Mouse (Mus musculus) urinary bladder, postnatal 4 days (tissue): ENCODE measurements around the gene Gm11437.

Experiments used
- DNase-seq, 2 experiments: peaks; one replicate each; pipeline ENCODE4 v3.0.0; 2021 to 2022; ENCODE audit warnings: low spot score in 2 of 2

Gm11437 gene

DNA sequence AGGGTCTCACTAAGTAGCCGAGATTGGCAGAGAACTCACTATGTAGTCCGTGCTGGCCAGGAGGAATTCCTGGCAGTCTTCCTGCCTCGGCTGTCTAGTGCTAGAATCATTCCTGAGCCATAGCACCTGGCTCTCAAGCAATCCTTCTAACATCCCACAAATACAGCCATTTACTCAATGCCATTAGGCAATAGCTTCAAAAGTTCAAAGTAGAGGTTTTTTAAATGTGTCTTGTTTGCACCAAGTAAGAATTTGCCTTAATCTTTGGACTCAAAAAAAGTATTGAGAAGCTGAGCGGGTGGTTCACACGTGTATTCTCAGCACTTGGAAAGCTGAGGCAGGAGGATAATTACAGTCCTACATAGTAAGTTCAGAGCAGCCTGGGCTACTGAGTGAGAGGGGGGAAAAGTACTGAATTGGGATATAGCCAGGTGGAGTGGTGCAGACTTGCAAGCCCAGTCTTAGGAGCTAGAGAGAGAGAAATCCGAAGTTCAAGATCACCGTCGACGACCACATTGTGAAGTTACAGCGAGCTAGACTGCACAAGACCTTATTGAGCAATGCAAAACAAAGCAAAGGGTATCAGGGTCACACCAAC lies 22.0 kb downstream of the Gm11437 start:
- no peak for DNase-seq

DNA sequence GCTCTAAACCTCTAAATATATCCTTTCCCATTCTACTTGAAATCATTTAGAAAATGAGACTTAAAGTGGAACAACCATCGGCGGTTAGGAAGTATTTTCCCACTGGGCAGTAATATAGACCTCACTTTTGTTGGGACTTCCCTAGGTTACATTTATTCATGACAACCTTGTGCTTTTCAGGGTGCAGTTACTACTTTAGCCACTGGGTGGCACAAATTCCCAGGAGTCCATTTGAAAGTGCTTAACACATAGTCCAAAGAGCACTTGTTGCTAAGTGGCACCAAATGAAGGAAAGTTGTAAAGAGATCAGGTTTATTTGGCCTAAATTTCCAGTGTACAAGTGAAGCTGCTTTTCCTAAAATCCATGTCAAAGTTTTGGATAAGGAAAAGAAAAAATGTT lies 25.5 kb downstream of the Gm11437 start:
- no peak for DNase-seq

DNA sequence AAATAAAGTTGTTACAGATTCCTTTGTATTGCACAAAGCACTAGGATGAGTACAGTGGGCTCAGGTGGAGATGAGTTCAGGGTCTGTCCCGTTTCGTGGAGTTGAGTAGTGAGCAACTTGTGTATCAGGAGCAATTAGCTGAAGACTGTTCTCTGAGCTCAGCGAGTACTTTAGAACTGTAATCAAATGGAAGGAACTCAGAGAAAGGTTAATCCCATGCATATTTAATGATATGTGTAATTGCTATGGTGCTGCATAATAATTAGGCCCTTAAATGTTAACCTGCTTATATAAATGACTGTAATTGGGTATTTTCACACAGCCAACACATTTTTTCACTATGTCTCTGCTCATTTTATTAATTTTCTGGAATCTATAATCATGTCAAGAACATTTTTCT lies 30.8 kb downstream of the Gm11437 start:
- no peak for DNase-seq

DNA sequence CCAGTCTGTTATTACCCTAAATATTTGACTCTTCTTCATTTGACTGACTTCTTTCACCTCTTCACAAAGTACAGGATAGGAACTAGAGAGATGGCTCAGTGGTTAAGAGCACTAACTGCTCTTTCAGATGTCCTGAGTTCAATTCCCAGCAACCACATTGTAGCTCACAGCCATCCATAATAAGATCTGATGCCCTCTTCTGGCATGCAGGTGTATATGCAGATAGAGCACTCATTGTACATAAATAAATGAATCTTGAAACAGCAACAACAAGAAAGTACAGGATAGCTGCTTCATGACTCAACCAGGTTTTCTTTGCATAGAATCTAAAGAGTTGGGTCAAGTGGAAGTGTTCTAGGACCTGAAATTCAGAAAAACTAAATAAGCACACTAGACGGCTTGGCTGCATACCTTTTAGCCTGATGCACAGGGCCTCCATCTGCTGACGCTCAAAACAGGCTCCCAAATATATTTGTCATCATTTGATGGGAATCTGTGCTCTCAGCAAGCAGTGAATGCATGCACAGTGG lies 32.9 kb downstream of the Gm11437 start:
- no peak for DNase-seq

DNA sequence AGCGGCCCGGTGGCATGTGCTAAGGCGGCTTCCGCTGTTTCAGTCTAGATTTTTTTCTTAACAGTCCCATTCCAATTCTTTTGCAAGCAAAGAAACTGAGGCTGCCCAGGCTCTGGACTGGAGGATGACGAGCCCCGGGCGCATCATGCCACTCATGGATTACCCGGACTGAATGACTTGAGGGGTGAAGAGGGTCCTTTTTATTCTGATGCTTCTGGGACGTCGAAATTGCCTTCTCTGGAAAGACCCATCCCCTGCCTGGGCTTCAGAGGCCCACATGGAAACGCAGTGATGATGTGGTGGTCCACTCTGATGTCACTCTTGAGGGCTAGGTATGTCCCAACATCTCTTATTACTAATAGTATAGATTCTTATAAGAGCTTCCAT lies 37.5 kb downstream of the Gm11437 start:
- DNase-seq = no peak

DNA sequence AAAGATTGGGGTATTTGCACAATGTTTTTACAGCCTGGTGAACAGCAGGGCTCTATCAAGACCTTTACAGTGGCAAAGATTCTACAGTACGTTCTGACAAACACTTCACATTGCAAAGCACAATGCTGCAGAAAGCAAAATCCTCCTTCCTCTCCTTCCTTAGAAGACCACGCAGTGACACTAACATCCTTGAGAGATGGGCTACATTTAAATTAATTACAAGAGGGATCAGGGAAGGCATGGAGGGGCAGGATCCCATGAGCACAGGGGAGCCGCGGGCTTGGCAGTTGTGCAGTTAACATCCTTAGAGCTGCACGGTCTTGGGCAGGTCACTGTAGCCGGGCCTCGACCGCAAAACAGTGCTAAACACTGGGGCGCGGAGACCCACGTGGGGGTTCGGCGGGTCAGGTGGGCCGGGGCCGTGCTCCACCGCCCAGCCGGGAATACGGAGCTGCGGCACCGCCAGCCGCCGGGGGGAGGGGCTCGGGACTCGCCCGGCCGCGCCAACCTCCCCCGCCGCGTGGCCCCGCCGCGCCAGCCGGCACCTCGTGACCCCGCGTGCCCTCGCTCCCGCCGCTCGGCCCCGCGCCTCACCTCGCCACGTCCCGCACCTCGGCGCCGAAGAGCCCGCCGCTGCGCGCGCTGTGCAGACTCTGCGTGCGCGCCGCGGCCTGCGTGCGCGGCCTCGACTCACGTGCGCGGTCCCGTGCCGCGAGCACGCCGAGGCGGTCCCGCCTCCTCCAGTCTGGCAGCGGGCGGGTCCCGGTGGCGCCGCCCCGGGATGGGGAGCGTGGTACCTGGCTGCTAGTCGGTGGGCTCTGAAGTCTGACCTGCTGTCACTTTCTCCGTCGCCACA lies 38.1 kb downstream of the Gm11437 start, which contains the start of the genes Tada2a and Acaca:
Tada2a (minus strand) TSS at position 658 of the 856 bp plus-strand sequence.
Acaca (plus strand) TSS at position 730 of the 856 bp plus-strand sequence.
- DNase-seq = peak; percentile 74 to 76

DNA sequence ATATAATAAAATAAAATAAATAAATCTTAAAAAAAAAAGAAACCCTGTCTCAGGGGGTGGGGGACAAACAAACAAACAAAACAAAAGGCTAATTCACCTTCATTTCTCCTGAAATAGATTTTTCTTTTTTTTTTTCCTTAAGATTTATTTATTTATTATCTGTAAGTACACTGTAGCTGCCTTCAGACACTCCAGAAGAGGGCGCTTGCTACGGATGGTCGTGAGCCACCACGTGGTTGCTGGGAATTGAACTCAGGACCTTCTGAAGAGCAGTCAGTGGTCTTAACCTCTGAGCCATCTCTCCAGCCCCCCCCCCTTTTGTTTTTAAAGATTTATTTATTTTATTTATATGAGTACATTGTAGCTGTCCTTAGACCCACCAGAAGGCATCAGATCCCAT lies 39.3 kb downstream of the Gm11437 start:
- DNase-seq = no peak

DNA sequence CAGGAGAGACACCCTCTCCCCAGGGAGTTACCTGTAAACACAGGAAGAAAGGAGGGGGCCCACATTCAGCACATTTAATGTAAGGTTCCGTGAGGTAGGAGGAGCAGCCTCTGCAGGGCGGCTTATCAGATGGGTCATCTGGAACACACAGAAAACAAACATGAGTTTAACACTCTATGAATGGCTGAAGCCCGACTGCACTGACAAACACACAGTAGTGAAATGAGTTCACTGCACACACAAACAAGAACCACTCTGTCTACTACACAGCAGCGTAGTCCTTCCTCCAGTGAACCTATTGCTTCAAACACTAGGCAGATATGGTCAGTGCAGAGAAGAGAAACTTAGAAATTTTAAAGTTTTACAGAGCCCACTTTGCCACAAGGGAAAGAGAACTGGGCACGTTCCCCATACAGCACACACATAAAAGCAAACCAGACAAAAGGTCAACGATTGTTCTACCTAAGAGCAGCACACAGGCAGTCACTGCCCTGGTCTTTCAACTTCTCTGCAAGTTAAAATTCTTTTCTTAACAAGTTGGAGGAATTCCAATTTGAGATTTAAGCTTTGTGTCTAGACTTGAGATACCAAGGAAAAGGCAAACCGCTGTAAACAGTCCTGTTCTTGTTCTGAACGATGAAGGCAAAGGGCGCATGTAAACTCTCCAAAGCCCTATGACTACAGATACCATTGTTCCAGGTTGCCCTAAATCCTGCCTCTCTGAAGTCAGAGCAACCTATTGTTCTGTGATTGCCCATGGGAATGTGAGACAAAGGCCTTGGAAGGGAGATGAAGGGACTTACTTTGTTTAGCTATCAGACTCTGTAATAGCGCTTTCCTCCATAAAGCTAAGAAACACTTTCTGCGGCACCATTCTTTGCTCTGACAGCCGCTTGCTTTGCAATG lies 46.0 kb downstream of the Gm11437 start:
- no peak for DNase-seq

DNA sequence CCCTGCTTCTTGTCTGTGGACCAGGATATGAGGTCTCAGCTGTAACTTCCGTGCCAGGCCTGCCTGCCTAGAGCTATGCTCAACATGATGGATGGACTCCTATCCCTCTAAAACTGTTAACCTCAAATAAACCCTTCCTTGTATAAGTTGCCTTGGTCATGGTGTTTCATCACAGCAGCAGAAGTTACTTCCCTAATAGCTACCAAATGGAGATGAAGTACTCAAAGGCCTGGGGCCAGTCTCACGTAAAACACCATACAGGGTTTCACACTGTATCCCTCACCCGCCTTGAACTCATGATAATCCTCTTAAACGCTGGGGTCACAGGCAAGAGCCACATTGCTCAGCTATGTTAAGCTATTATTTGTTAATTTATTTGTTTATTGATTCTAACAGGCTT lies 49.8 kb downstream of the Gm11437 start:
- DNase-seq = no peak

DNA sequence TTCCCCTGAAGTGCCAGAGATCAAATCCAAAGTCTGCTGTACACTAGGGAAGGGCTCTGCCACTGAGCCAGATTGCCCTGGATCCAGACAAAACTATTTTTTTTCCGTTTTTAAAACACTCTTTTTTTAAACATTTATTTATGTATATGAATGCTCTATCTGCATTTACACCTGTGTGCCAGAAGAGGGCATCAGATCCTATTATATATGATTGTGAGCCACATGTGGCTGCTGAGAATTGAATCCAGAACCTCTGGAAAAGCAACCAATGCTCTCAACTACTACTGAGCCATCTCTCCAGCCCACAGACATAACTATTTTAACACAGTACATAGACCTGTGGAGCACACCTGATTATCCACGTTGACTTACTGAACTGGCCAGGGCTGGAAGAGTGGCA lies 51.1 kb downstream of the Gm11437 start:
- DNase-seq = no peak

DNA sequence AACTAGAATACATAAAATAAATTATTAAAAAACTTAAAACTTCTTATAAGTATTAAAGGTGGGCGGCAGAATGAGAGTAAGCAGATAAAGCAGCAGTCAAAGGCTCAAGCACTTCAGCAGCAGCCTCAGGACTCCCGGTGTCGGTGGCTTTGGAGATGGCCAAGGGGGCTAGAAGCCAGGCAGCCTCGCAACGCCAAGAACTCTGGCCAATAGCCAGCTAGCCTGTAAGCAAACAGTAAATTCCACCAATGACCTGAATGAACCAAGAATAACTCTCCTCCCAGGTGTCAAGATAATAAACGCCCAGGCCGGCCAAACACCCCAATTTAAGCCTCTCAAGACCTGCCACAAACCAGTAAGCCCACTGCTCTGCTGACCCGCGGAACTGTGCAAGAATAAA lies 51.6 kb downstream of the Gm11437 start:
- no peak for DNase-seq

DNA sequence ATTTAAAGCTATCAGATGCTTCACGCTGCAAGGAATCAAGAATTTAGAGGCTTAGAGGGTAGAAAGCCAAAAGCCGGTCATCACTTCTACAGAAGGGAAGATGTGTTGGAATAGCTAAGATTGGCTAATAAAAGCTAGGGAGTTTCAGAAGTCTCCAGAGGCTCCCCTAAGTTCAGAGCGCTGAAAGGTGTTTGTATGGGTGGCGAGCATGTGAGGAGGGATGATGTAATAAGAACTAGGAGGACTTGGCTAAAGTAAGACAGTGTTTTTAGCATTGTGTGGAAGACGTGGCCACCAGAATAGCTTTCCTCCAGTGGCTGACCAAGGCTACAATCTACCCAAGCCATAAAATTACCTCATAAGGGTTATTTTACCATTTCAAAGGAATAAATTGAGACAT lies 53.7 kb downstream of the Gm11437 start:
- DNase-seq = no peak

DNA sequence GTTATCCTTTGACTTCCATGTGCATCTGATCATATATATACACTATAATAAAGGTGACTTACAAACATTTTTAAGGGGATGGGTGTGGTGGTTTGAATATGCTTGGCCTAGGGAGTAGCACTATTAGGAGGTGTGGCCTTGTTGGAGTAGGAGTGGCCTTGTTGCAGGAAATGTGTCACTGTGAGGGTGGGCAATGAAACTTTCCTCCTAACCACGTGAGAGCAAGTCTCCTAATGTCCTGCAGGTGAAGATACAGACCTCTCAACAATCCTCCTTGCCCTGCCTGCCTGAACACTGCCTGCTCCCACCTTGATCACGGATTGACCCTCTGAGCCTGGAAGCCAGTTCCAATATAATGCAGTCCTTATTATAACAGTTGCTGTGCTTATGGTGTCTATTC lies 60.1 kb downstream of the Gm11437 start:
- no peak for DNase-seq

DNA sequence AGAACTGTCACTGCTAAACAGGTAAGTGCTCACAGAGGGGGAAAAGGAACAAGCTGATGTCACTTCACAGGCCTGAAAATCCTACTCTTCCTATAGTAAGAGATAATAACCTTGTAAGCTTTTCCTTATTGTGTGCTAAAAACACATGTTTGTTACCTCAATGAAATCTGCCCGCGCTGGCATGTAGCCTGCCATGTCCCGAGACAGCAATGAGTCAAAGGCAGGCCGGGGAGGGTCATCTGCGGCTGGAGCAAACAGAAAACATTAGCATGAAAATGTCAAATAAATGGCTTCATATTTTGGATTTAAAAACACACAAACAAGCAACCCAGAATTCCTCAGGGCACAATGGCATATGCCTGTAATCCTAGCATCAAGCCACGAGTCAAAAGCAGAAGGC lies 63.2 kb downstream of the Gm11437 start:
- no peak for DNase-seq

DNA sequence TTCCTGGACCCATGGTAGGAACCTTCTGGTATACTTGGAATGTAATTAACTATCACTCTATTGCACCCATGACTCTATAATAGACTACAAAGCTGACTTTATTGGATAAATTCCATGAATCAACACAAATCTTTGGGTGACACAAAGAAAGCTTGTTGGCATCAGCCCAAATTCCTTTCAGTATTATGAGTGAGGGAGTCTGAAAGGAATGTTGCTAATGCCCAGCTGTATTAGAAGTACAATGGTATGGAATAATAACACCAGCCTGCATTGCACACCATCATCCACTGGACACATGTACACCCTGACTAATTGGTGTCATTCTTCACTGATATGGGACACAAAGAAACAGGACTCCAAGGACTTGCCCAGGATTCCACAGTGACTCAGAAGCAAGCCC lies 66.1 kb downstream of the Gm11437 start:
- no peak for DNase-seq
